ENCODE assay signal across 9 mouse cellular contexts in genomic region chr10:42072758-42073157, GRCm38 (mm10). TPM values are rescaled to one million over a fixed set of nuclear protein-coding genes. Genes with fewer than 3 reads are reported as not detected.
DNase-seq lines count a peak whose midpoint lies in the region; ATAC-seq and TF ChIP-seq lines count a peak whose summit lies in the region.
"Had no signal": no experiment of that assay in that cellular context is flagged by ENCODE, and none has a peak within 500 bp of the region (broad histone marks: within the 10 kb centered on the region; RNA-seq: fewer than 3 reads in every experiment).

No protein-coding gene starts in this region.

- no peaks in the 10 kb centered on the region for H3K9me3 ChIP-seq in embryonic facial prominence, embryonic 11.5 days (replicated peaks; ENCODE audit: control insufficient read depth, low read length)
- H3K9me3 ChIP-seq in limb, embryonic 11.5 days (ENCODE audit: control insufficient read depth, low read length), result no peaks in the 10 kb centered on the region

- H3K27me3 ChIP-seq in embryonic facial prominence, embryonic 11.5 days (ENCODE audit: control insufficient read depth, insufficient read depth, low read length), result no peaks in the 10 kb centered on the region
- no peaks in the 10 kb centered on the region for H3K27me3 ChIP-seq in limb, embryonic 11.5 days (ENCODE audit: control insufficient read depth, insufficient read depth, low read length)

- WGBS in embryonic facial prominence, embryonic 11.5 days, result 33% methylated on average over 9 of the region's 9 CpGs
- 38% methylated on average over 9 of the region's 9 CpGs for WGBS in limb, embryonic 11.5 days
- 55% methylated on average over 9 of the region's 9 CpGs for WGBS in olfactory bulb, adult 2 months

- no peak overlapping the region for H3K4me2 ChIP-seq in embryonic facial prominence, embryonic 11.5 days (ENCODE audit: low read depth, low read length)
- H3K4me2 ChIP-seq in limb, embryonic 11.5 days (ENCODE audit: low read depth, severe bottlenecking), result no peak overlapping the region

- H3K4me3 ChIP-seq in embryonic facial prominence, embryonic 11.5 days (ENCODE audit: low read depth, low read length), result no peak overlapping the region
- no peak overlapping the region for H3K4me3 ChIP-seq in limb, embryonic 11.5 days (ENCODE audit: low read depth, low read length)
- H3K4me3 ChIP-seq in olfactory bulb, adult 2 months (ENCODE audit: insufficient read depth, low read depth, low read length), result no peak overlapping the region
- H3K4me3 ChIP-seq: erythroblast, embryonic 14.5 days; myocyte had no signal

- peak; percentile 55 for DNase-seq in kidney, adult 18-20 months
- no peak for DNase-seq in kidney, adult 8-10 months
- DNase-seq in embryonic facial prominence, embryonic 11.5 days (ENCODE audit: low spot score), result peak; percentile 55
- DNase-seq in limb, embryonic 11.5 days (ENCODE audit: low spot score), result peak; percentile 39
- DNase-seq in adrenal gland, postnatal 25 days, result no peak

- 0 out of 2 replicates have a peak overlapping the region, but pooled peaks have one; percentile 9 for H3K9ac ChIP-seq in embryonic facial prominence, embryonic 11.5 days (replicated peaks; ENCODE audit: low read length)
- H3K9ac ChIP-seq in limb, embryonic 11.5 days (ENCODE audit: low read length), result no peak overlapping the region

- no peak for ATAC-seq in embryonic facial prominence, embryonic 11.5 days (replicated peaks; ENCODE audit: insufficient number of reproducible peaks, low FRiP score, low TSS enrichment, low read depth)
- ATAC-seq in limb, embryonic 11.5 days (ENCODE audit: insufficient number of reproducible peaks, low FRiP score, low TSS enrichment, low read depth), result no peak
- no peak for ATAC-seq in erythroid progenitor cell, adult 5-6 weeks (replicated peaks; ENCODE audit: low FRiP score, poor library complexity, severe bottlenecking)

- TF ChIP-seq CTCF in olfactory bulb, adult 2 months (IDR thresholded peaks at IDR 0.05; ENCODE audit: insufficient read depth, low read depth, low read length), result 0 out of 2 replicates have a peak, but pooled peaks have one; percentile 11

- no peaks in the 10 kb centered on the region for H3K4me1 ChIP-seq in embryonic facial prominence, embryonic 11.5 days (ENCODE audit: control insufficient read depth, insufficient read depth, low read length)
- H3K4me1 ChIP-seq in limb, embryonic 11.5 days (ENCODE audit: control insufficient read depth, insufficient read depth, low read length), result peaks cover 5% of the 10 kb centered on the region
- H3K4me1 ChIP-seq in olfactory bulb, adult 2 months (ENCODE audit: control insufficient read depth, insufficient read depth, low read length), result peaks cover 8% of the 10 kb centered on the region

- TF ChIP-seq POLR2A in olfactory bulb, adult 2 months (IDR thresholded peaks at IDR 0.05; ENCODE audit: insufficient read depth, low read depth, low read length), result no peak

- H3K36me3 ChIP-seq in embryonic facial prominence, embryonic 11.5 days (replicated peaks; ENCODE audit: control insufficient read depth, insufficient read depth, low read depth, low read length), result no peaks in the 10 kb centered on the region
- H3K36me3 ChIP-seq in limb, embryonic 11.5 days (ENCODE audit: control insufficient read depth, insufficient read depth, low read length), result no peaks in the 10 kb centered on the region

- no peak overlapping the region for H3K27ac ChIP-seq in embryonic facial prominence, embryonic 11.5 days (replicated peaks; ENCODE audit: low read depth, low read length)
- H3K27ac ChIP-seq in limb, embryonic 11.5 days (replicated peaks; ENCODE audit: low read depth, low read length), result no peak overlapping the region
- H3K27ac ChIP-seq in olfactory bulb, adult 2 months (ENCODE audit: insufficient read depth, low read depth, low read length), result no peak overlapping the region

RNA-seq across cellular contexts. Expression of gene Armc2, which starts 54.5 kb away (rescaled TPM):
- 2.4 and 4.3 TPM in 2 replicates for polyA plus RNA-seq in embryonic facial prominence, embryonic 11.5 days (2014; fragmentation: Nextera tagmentation; extraction: Ambion mirVana)
- polyA plus RNA-seq in limb, embryonic 11.5 days (2014; fragmentation: Nextera tagmentation; extraction: Ambion mirVana), result 5.8 and 7.0 TPM in 2 replicates
- not detected in 2 replicates for polyA plus RNA-seq in olfactory bulb, adult 2 months (2012; ENCODE audit: insufficient read depth, insufficient read length, low replicate concordance, missing spikeins)
- not detected in 2 replicates for total RNA-seq in erythroid progenitor cell, adult 5-6 weeks (2015; ENCODE audit: low replicate concordance)
- not detected in 2 replicates for total RNA-seq in erythroid progenitor cell, adult 5-6 weeks (2017; ENCODE audit: low replicate concordance)
- 1.2 and 2.9 TPM in 2 replicates for total RNA-seq in adrenal gland, postnatal 25 days (2021)
- polyA plus RNA-seq: erythroblast, embryonic 14.5 days had no signal

Comparison
In these comparisons a context has a peak if more than half of its experiments do, and no peak if none do; other contexts are left out.
1. DNase-seq: peak in kidney, adult 18-20 months (single experiment), embryonic facial prominence, embryonic 11.5 days (single experiment) and limb, embryonic 11.5 days (single experiment); none in kidney, adult 8-10 months (0 of 2) and adrenal gland, postnatal 25 days (single experiment).